Mouse (Mus musculus) T-helper 2 cell (primary cell): Measurements from ENCODE around the gene Synrg.

Source experiments
- in situ Hi-C: fragments of 300-600 bp; cut with MboI, MseI; formaldehyde crosslinking; loops from one replicate; pipeline ENCODE4 v1.15.1; 2025; ENCODE audit warnings: high pct_unique_total_duplicates

The Synrg gene

GRCm38 (mm10) chr11:83981338-83981737, 17.1 kb downstream of the Synrg start:
- in situ Hi-C loops: loop anchor here (10.0 kb wide), 1 partner anchor 637 kb away; no protein-coding TSS in a partner anchor

DNA sequence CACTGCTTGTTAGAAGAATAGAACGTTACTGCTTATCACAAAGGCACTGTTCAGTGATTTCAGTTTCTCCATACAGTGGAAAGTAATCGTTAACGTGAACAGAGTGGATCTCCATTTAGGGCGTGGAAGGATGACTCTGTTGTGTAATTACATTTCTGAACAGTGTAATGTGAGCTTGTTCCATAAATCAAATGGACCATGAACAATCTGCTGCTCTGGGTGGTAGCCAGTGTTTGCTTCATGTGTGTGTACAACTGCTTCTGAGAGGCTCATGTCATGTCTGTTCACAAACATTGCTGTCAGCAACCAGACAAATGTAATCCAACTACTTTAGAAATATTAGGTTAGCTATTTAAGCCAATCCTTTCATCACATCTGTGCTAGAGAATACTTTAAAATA, 27.5 kb downstream of the Synrg start:
- in situ Hi-C loops: no loop called here

GRCm38 (mm10) chr11:83993428-83993827, 29.2 kb downstream of the Synrg start:
- in situ Hi-C loops: no loop called here

GRCm38 (mm10) chr11:83994481-83994880, 30.3 kb downstream of the Synrg start:
- in situ Hi-C loops: no loop called here

DNA sequence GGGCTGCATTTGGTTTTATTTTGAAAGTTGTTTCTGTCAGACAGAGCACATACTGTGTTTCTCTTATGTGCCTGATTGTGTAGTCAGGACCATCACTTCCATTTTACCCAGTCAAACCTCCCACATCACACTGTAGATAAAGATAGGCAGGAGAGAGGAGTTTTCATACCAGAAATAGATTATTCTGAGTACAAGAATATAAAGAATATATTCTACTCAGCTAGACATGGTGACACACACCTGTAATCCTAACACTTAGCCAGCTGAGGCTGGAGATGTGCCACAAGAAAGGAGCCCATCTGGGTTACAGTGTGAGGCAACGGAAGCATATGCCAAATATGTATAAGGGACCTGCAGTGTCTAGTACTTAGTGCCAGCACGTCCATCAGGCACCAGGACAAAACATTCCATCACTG, 31.3 kb downstream of the Synrg start:
- in situ Hi-C loops: no loop called here

- in situ Hi-C loops: no loop called here
These were observed 33.1 kb downstream of the Synrg start for GRCm38 (mm10) chr11:83997171-83997868.

GRCm38 (mm10) chr11:83998993-83999392, 34.8 kb downstream of the Synrg start:
- in situ Hi-C loops: no loop called here

DNA sequence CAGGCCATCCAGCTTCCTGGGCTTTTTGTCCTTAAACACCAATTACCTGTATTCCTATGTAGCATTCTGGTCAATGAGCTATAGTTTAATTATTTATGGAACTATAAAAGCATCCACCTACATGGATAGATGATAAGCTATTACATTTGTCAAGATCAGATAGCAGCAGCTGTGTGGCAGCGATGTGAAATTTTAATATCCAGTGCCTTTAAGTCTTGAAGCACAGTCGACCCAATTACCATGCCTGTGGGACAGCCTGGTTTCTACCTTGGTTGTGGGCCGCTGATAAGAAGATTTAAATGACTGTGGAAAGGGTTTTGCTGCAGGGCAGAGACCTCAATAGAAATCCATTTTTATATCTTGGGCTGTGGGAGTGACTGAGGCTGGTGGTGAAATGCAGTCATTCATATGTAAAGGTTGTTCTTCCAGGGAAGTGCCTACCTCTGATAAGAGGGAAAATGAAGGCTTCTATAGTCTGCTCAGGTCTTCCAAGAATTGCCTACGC, 35.2 kb downstream of the Synrg start:
- in situ Hi-C loops: no loop called here

- in situ Hi-C loops: no loop called here
These were observed 37.0 kb downstream of the Synrg start for GRCm38 (mm10) chr11:84001257-84001656.

- in situ Hi-C loops: no loop called here
These were observed 39.8 kb downstream of the Synrg start for GRCm38 (mm10) chr11:84003986-84004385.

DNA sequence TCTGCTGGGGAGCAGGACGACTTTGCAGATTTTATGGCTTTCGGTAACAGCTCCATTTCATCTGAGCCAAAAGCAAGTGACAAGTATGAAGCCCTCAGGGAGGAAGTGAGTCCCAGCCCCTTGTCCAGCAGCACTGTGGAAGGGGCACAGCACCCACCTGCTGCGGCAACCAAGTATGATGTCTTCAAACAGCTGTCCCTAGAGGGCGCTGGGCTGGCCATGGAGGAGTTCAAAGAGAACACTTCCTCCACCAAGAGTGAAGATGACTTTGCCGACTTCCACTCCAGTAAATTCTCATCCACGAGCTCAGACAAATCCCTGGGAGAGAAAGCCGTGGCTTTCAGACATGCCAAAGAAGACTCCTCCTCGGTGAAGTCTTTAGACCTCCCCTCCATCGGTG, 44.8 kb downstream of the Synrg start:
- in situ Hi-C loops: no loop called here

- in situ Hi-C loops: no loop called here
These were observed 46.2 kb downstream of the Synrg start for GRCm38 (mm10) chr11:84010411-84010810.

DNA sequence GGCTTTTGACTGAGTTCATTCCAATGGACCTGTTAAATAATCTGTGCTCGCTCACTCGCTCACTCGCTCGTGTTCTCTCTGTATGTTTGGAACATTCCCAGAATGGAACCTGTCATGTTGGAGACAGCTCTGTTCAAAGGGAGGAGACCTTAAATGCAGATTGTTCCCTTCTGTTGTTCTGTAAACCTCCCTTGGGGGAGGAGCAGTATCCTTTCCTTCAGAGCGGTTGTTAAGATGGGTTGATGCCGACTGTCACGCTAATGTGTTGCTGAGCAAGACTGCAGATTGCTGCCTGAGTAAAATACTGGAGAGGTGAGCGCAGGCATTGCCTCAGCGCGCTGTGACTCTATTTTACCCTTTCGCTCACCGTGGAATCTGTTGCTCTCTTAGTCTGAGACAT, 46.8 kb downstream of the Synrg start:
- in situ Hi-C loops: no loop called here

GRCm38 (mm10) chr11:84011576-84011975, 47.3 kb downstream of the Synrg start:
- in situ Hi-C loops: no loop called here

DNA sequence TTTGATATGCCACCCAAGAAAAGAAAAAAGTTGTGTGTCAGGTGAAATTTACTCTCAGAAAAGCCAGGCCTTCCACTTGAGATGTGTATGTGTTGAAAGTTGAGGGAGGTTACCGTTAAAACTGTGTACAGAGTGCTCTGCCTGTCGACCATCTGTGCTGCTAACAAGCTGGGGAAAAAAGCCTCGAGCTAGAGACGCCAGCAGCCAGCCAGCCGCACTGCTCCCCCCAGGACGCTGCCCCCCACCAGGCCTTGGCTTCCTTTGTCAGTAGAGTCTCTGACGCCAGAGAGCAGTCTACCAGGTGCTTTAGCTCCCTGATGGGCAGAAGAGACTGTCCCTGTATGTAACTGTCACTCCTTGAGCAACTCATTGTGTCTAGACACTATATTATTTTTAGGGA, 48.9 kb downstream of the Synrg start:
- in situ Hi-C loops: no loop called here

- in situ Hi-C loops: no loop called here
These were observed 52.0 kb downstream of the Synrg start for GRCm38 (mm10) chr11:84016147-84016809.

- in situ Hi-C loops: no loop called here
These were observed 52.7 kb downstream of the Synrg start for GRCm38 (mm10) chr11:84016810-84017508.

DNA sequence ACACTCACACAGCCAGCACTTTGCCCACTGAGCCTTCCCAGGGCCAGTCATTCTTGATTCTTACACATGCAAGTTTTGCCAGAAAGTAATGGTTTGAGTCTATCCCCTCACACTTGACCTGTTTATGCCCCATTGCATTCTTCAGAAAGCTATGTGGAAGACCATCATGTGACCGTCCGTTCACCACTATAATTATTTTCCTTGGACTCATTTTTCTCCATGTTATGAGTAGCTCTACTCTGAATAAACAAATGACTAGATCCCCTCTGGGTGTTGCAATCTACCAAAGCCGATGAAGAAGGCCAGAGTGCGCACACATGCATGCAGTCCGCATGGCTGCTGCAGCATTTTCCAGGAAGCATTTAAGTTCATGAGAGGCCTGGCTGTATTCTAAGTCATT, 63.0 kb downstream of the Synrg start:
- in situ Hi-C loops: no loop called here

DNA sequence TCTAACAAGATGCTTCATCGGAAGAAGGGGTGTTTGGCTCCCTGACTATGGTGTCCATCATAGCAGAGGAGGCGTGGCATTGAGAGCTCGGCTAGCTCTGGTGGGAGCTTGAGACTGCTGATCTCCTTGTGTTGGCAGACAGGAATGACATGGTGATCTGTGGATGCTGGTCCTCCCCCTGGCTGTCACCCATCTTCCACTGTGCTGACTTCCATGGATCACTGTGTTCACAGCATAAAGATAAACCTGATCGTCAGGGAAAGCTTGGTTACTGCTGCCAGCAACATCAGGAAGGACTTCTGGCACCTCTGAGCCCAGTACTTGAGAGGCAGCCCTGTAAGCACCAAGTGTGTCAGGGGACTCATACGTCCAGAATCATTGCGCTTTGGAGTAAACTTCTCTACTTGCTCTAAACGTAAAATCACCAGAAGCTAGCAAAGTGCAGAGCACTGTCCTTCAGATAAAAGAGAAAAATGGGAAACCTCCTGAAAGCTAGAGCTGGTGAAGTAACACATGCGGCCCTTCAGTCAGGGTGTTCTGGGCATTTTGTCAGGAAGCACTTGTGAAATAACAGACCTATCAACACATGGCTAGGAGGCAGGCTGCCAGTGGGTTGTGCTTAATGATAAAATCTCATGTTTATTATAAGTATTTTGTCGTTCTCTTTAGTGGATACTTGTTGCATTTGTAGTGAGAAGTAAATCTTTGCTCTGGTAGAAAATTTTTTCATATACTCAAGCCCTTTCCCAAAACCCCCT, 64.2 kb downstream of the Synrg start:
- in situ Hi-C loops: no loop called here

DNA sequence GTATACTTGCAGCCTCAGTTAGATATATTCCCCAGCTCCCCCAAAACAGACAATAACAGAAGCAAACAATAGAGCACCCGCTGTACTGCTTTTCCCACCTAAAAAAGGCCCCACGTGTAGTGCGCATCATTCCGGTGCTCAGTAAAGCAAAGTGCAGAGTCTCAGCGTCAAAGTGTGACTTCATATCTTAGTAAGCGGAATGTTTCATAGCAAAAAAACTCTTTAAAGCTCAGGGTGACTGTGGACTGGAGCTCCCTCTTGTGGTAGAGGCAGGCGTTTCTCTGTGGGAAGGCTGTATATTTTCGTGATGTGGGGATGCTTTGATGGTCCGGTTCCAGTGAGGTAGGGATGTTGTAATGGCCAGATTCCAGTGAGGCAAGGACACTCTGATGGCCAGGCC, 67.7 kb downstream of the Synrg start:
- in situ Hi-C loops: loop anchor here (10.0 kb wide), 1 partner anchor 247 kb away; no protein-coding TSS in a partner anchor

DNA sequence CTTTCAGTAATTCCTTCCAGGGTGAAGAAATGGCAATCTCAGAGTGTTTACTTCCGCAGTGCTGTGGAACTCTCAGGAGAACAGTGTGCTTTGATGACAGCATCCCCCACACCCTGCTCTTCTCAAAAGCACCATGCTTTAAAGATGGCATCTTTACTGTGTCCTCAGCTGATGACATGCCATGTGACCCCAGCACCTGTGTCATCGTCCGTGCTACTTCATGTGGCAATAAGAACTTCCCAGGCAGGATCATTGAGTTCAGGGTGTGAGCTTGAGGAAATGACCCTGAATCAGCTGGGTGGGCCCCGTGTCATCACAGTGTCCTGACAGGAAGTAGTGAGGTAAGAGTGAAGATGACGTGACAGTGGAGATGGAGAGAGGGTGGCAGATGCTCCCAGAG, 68.3 kb downstream of the Synrg start:
- in situ Hi-C loops: loop anchor here (10.0 kb wide), 1 partner anchor 248 kb away; no protein-coding TSS in a partner anchor

GRCm38 (mm10) chr11:84033671-84034070, 69.4 kb downstream of the Synrg start:
- in situ Hi-C loops: loop anchor here (10.0 kb wide), 1 partner anchor 249 kb away; no protein-coding TSS in a partner anchor
